Mouse (Mus musculus) embryonic facial prominence, embryonic 13.5 days (tissue): ENCODE measurements around the gene Zfp563. TPM values are rescaled to one million over a fixed set of nuclear protein-coding genes. Genes with fewer than 3 reads are reported as not detected.

ENCODE experiments used
- ATAC-seq: fragments of 200-750 bp; cut with Nextera tagmentation; 2 replicates; pipeline ENCODE4 v1.8.0; 2017; ENCODE audit warnings: low read depth; ENCODE audit not compliant: insufficient number of reproducible peaks, insufficient read depth, low FRiP score, low TSS enrichment
- H3K27ac ChIP-seq: fragments of 300-500 bp; sonication (generic); 2 replicates; pipeline ENCODE4 v1.5.1; 2015; ENCODE audit warnings: moderate library complexity, mild to moderate bottlenecking, inconsistent platforms
- H3K27me3 ChIP-seq: fragments of 300-500 bp; sonication (generic); 2 replicates; pipeline ENCODE4 v1.6.1; 2015; ENCODE audit warnings: mild to moderate bottlenecking, inconsistent platforms
- H3K36me3 ChIP-seq: fragments of 300-500 bp; sonication (generic); 2 replicates; pipeline ENCODE4 v1.6.1; 2015; ENCODE audit warnings: mild to moderate bottlenecking, inconsistent platforms
- H3K4me1 ChIP-seq: fragments of 300-500 bp; sonication (generic); 2 replicates; pipeline ENCODE4 v1.6.1; 2015; ENCODE audit warnings: inconsistent platforms
- H3K4me2 ChIP-seq: fragments of 300-500 bp; sonication (generic); 2 replicates; pipeline ENCODE4 v1.6.1; 2015; ENCODE audit warnings: moderate library complexity, mild to moderate bottlenecking, inconsistent platforms
- H3K4me3 ChIP-seq: fragments of 300-500 bp; sonication (generic); 2 replicates; pipeline ENCODE4 v1.5.1; 2015; ENCODE audit warnings: mild to moderate bottlenecking, inconsistent platforms
- H3K9ac ChIP-seq: fragments of 300-500 bp; sonication (generic); 2 replicates; pipeline ENCODE4 v1.6.1; 2015; ENCODE audit warnings: mild to moderate bottlenecking, inconsistent platforms
- H3K9me3 ChIP-seq: fragments of 300-500 bp; sonication (generic); 2 replicates; pipeline ENCODE4 v1.6.1; 2016; ENCODE audit warnings: inconsistent platforms
- WGBS: fragments of 180-500 bp; shearing (Covaris S2); methylation state at CpG from one replicate; pipeline ENCODE4 v1.1.7; 2015; ENCODE audit warnings: mixed read lengths; 5-methylcytosine and 5-hydroxymethylcytosine counted together
- polyA plus RNA-seq: library from polyadenylated mRNA; unstranded; fragments of >200 nt; fragmentation: Nextera tagmentation; extraction: Ambion mirVana; gene quantifications from 2 replicates; pipeline ENCODE4 v1.2.1, GENCODE M21; 2015

Gene Zfp563
- polyA plus RNA-seq = 9.8 and 12.1 TPM in 2 replicates

GRCm38 (mm10) chr17:33089220-33089949 lies at the start of gene Zfp563:
Gene Zfp563 (plus strand): TSS chr17:33089310.
- ATAC-seq = peak; percentile 83
- Histone ChIP-seq H3K36me3 (no peaks in the 10 kb centered on the region), H3K27me3 (no peaks in the 10 kb centered on the region), H3K4me2 (peak within 1 kb of the TSS; percentile 68), H3K27ac (peak within 1 kb of the TSS; percentile 89), H3K9me3 (no peaks in the 10 kb centered on the region), H3K9ac (peak within 1 kb of the TSS; percentile 80), H3K4me3 (peak within 1 kb of the TSS; percentile 68), H3K4me1 (peaks cover 10% of the 10 kb centered on the region)
- WGBS = 3% methylated on average over 34 of the region's 34 CpGs

GRCm38 (mm10) chr17:33058791-33059190 lies 30.3 kb upstream of the Zfp563 start:
- no peaks in the 10 kb centered on the region for H3K36me3 ChIP-seq
- H3K27me3 ChIP-seq = no peaks in the 10 kb centered on the region
- no peak overlapping the region for H3K9ac ChIP-seq
- no peak for ATAC-seq
- no peaks in the 10 kb centered on the region for H3K4me1 ChIP-seq
- no peak overlapping the region for H3K4me2 ChIP-seq
- H3K4me3 ChIP-seq = no peak overlapping the region
- H3K9me3 ChIP-seq = no peaks in the 10 kb centered on the region
- 6% methylated on average over 1 of the region's 1 CpGs for WGBS
- H3K27ac ChIP-seq = no peak overlapping the region

GRCm38 (mm10) chr17:33063001-33063400 lies 26.1 kb upstream of the Zfp563 start:
- no peak overlapping the region for H3K9ac ChIP-seq
- H3K36me3 ChIP-seq = no peaks in the 10 kb centered on the region
- H3K27me3 ChIP-seq = no peaks in the 10 kb centered on the region
- no peak overlapping the region for H3K27ac ChIP-seq
- no peaks in the 10 kb centered on the region for H3K4me1 ChIP-seq
- H3K4me2 ChIP-seq = no peak overlapping the region
- no peak overlapping the region for H3K4me3 ChIP-seq
- no peak for ATAC-seq
- WGBS = 3% methylated on average over 1 of the region's 1 CpGs
- no peaks in the 10 kb centered on the region for H3K9me3 ChIP-seq

DNA sequence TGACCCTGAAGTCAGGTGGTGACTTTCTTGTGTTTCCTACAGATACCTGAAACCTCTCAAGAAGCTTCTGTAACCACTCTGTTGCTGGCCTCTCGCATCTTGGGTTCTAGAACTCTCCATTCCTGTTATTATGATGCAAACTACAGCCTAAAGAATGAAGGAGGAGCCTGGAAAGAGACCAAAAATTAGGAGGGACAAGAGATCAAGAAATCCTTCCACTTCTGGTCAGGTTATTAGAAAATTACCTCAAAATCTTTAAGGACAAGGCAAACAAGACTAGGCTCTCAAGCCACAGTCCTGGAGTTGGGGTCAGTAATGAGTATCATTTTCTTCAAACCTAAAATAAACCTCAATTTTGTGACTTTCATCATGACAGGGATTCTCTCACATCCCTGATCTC lies 21.2 kb upstream of the Zfp563 start, which contains the start of gene 4921501E09Rik:
TSS of gene 4921501E09Rik (minus strand) at position 101 of the 400 bp plus-strand sequence.
- no peak within 1 kb of the TSS for H3K4me2 ChIP-seq
- H3K9ac ChIP-seq = no peak within 1 kb of the TSS
- no peaks in the 10 kb centered on the region for H3K9me3 ChIP-seq
- no peak for ATAC-seq
- H3K4me3 ChIP-seq = no peak within 1 kb of the TSS
- H3K27me3 ChIP-seq = no peaks in the 10 kb centered on the region
- WGBS = 48% methylated on average over 1 of the region's 1 CpGs
- no peak within 1 kb of the TSS for H3K27ac ChIP-seq
- H3K4me1 ChIP-seq = no peaks in the 10 kb centered on the region
- no peaks in the 10 kb centered on the region for H3K36me3 ChIP-seq

GRCm38 (mm10) chr17:33091630-33092029 lies 2.5 kb downstream of the Zfp563 start:
- H3K27me3 ChIP-seq = no peaks in the 10 kb centered on the region
- H3K4me2 ChIP-seq = no peak overlapping the region
- H3K9me3 ChIP-seq = no peaks in the 10 kb centered on the region
- no peak overlapping the region for H3K27ac ChIP-seq
- peaks cover 3% of the 10 kb centered on the region; the same call in 1 of the 2 replicates for H3K36me3 ChIP-seq
- H3K4me3 ChIP-seq = no peak overlapping the region
- H3K4me1 ChIP-seq = peaks cover 10% of the 10 kb centered on the region
- ATAC-seq = no peak
- WGBS = 95% methylated on average over 1 of the region's 1 CpGs
- H3K9ac ChIP-seq = no peak overlapping the region

DNA sequence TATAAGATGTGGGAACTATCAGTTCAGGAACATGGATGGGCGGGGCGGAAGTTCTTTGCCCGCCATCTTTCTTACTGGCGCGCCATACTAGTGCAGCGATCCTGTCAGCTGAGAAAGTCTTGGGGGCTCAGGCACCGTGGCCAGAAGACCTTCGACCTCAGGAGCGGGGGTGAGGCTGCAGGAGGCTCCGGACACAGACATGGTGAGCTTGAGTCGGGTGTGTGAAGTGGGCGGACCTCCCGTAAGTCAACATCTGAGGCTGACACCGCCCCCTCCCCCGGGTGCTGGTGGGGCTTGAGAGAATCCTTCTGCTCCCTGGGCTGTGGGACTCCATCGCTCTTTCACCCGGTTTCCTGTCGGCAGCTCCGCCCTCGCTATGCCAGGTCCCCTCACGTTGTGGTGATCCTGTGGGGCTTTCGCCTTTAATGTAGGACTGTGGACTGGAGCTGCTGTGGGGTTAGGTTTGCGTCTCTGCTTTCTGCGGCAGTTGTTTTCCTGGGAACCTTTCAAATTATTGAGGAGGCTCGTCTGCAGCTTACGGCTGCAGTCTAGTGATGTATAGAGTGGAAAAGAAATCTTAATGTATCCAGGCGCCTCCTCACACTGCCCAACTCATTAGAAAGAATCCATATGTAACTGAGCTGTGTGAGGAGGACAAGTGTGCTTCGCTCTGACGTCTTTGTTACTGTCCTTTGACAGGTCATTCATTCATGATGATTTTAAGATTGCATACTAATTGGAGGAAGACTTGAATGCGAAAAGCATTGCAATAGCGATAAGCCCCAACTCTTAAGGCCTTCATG lies 3.5 kb downstream of the Zfp563 start:
- Histone ChIP-seq H3K9me3 (no peaks in the 10 kb centered on the region), H3K4me1 (peaks cover 10% of the 10 kb centered on the region), H3K9ac (peak overlapping the region; percentile 84), H3K27me3 (no peaks in the 10 kb centered on the region), H3K27ac (peak overlapping the region; percentile 89), H3K4me2 (peak overlapping the region; percentile 65), H3K36me3 (peaks cover 3% of the 10 kb centered on the region; the same call in 1 of the 2 replicates), H3K4me3 (peak overlapping the region; percentile 74)
- ATAC-seq = peak; percentile 65
- 2% methylated on average over 31 of the region's 31 CpGs for WGBS

DNA sequence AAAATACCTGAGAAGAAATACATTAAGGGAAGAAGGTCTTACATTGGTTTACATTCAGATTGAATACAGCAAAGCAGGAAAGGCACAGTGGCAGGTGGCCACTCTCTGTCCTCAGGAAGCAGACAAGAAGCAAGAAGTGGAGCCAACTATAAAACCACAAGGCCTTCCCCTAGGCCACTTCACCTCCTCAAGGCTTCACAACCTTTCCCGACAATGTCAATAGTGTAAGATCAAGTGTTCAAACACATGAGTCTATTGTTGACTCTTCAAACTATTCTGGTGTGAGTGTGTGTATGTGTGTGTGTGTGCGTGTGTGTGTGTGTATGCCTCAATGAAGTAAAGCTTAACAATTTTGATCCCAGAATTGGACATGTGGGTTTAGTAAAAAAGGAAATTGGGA lies 8.3 kb downstream of the Zfp563 start:
- no peak overlapping the region for H3K9ac ChIP-seq
- H3K27me3 ChIP-seq = no peaks in the 10 kb centered on the region
- H3K4me2 ChIP-seq = no peak overlapping the region
- H3K4me3 ChIP-seq = no peak overlapping the region
- peaks cover 7% of the 10 kb centered on the region for H3K4me1 ChIP-seq
- H3K9me3 ChIP-seq = no peaks in the 10 kb centered on the region
- H3K36me3 ChIP-seq = peaks cover 3% of the 10 kb centered on the region; the same call in 1 of the 2 replicates
- WGBS = 92% methylated on average over 2 of the region's 2 CpGs
- H3K27ac ChIP-seq = no peak overlapping the region
- ATAC-seq = no peak

DNA sequence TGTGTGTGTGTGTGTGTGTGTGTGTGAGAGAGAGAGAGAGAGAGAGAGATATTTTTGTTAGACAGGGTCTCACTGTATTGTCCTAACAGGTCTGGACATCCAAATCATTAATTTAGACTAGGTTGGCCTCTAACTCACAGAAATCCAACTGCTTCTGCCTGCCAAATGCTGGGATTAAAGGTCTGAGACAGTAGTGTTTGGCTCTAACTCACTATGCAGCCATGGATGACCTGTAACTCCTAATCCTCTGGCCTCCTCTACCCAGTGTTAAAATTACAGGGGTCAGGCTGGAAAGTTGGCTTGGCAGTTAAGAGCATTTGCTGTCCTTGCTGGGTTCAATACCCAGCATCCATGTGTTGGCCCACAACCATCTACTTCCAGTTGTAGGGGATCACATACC lies 35.4 kb downstream of the Zfp563 start:
- Histone ChIP-seq H3K9ac (no peak overlapping the region), H3K4me1 (no peaks in the 10 kb centered on the region), H3K4me2 (no peak overlapping the region), H3K27me3 (no peaks in the 10 kb centered on the region), H3K9me3 (no peaks in the 10 kb centered on the region), H3K27ac (no peak overlapping the region), H3K36me3 (no peaks in the 10 kb centered on the region), H3K4me3 (no peak overlapping the region)
- no peak for ATAC-seq

DNA sequence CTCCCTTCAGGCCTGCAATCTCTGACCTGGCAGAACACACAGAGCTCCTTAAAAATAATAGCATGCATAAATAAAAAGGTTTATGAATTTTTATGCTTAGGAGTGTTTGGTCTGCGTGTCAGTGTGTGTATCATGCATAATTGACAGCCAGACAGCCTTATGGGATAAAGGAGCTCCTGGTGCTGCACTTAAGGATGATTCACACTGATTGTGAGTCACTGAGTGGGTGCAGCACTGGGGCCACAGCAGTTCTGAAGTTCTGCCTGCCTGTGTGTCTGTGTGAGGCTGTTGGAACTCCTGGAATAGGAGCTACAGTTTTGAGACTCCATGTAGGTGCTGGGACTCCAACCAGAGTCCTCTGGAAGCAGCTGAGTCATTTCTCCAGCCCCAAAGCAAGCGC lies 37.1 kb downstream of the Zfp563 start:
- ATAC-seq = no peak
- H3K4me2 ChIP-seq = no peak overlapping the region
- H3K9me3 ChIP-seq = no peaks in the 10 kb centered on the region
- H3K27me3 ChIP-seq = no peaks in the 10 kb centered on the region
- H3K36me3 ChIP-seq = no peaks in the 10 kb centered on the region
- no peak overlapping the region for H3K4me3 ChIP-seq
- 63% methylated on average over 2 of the region's 2 CpGs for WGBS
- no peak overlapping the region for H3K9ac ChIP-seq
- H3K27ac ChIP-seq = no peak overlapping the region
- H3K4me1 ChIP-seq = no peaks in the 10 kb centered on the region

DNA sequence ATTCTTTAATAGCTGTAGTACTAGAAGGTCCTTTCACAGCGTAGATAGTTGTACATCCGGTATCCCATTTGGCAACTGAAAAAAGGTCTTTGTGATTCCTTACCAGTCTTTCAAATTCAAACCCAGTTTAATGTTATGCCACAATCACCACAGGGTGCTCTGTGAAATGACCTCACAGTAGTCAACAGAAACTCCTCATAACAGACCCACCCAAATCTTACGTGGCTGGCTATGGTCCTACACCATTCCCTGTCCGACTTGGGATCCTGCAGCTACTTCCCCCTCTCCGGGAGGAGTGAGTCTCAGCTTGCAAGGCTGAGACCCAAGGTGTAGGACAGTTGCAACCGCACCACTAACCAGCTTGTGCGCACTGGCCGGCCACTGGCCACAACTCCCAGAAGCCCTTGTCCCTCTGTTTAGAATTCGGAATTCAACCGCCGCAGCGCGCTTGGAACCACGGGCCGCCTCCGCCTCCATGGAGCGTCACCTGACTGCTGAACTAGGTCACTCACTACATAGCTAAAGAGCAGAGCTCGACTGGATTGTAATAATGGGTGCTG lies 50.2 kb downstream of the Zfp563 start, which contains the start of gene Morc2b:
TSS of gene Morc2b (minus strand) at position 423 of the 560 bp plus-strand sequence.
- Histone ChIP-seq H3K4me3 (no peak within 1 kb of the TSS), H3K27me3 (no peaks in the 10 kb centered on the region), H3K9ac (no peak within 1 kb of the TSS), H3K4me2 (no peak within 1 kb of the TSS), H3K9me3 (no peaks in the 10 kb centered on the region; the same call in 1 of the 2 replicates), H3K36me3 (no peaks in the 10 kb centered on the region), H3K27ac (no peak within 1 kb of the TSS), H3K4me1 (no peaks in the 10 kb centered on the region)
- ATAC-seq = no peak
- 74% methylated on average over 18 of the region's 18 CpGs for WGBS
